Mouse (Mus musculus) brain, embryonic 14.5 days (tissue): Measurements from ENCODE around the gene Ankle1.

Experiments
- CTCF ChIP-seq: fragments of 200-500 bp; IDR thresholded peaks from 2 replicates; pipeline ENCODE4 v1.5.1; 2012; ENCODE audit warnings: inconsistent platforms, mild to moderate bottlenecking, moderate library complexity, borderline replicate concordance; ENCODE audit not compliant: insufficient read depth, insufficient read length; ENCODE audit errors: extremely low read depth
- POLR2A ChIP-seq: fragments of 200-500 bp; IDR thresholded peaks from 2 replicates; pipeline ENCODE4 v1.6.1; 2012; ENCODE audit warnings: mild to moderate bottlenecking, inconsistent platforms, borderline replicate concordance; ENCODE audit not compliant: poor library complexity, insufficient read depth, insufficient read length, severe bottlenecking; ENCODE audit errors: extremely low read depth

GRCm38 (mm10) chr8:71456906-71457305 is 51.1 kb downstream of the Ankle1 start:
- TF ChIP-seq CTCF: no peak
- no peak for TF ChIP-seq POLR2A
